Mouse (Mus musculus) intestine, postnatal 0 days (tissue): ENCODE measurements at regions not wholly inside any gene's neighbourhood (a gene's known extent, or its start where the extent isn't known, plus 50 kb on each side); places are given as distances from the start of the nearest gene placed in this dataset.
"Not testable (repeated sequence)": the region's sequence is repeated elsewhere in the genome, so short reads cannot be mapped to it uniquely, and the experiment has no call there.

Experiments
- ATAC-seq: fragments of 200-750 bp; cut with Nextera tagmentation; 2 replicates; pipeline ENCODE4 v1.8.0; 2017; ENCODE audit warnings: mild to moderate bottlenecking, moderate TSS enrichment, moderate library complexity
- H3K27ac ChIP-seq: fragments of 300-500 bp; sonication (generic); 2 replicates; pipeline ENCODE4 v1.5.1; 2014; ENCODE audit warnings: mild to moderate bottlenecking, low read depth, low read length, moderate library complexity
- H3K27me3 ChIP-seq: fragments of 300-500 bp; sonication (generic); replicated peaks from 2 replicates; pipeline ENCODE4 v1.6.1; 2014; ENCODE audit warnings: low read length, mixed read lengths; ENCODE audit not compliant: control insufficient read depth, insufficient read depth
- H3K36me3 ChIP-seq: fragments of 300-500 bp; sonication (generic); 2 replicates; pipeline ENCODE4 v1.6.1; 2014; ENCODE audit warnings: mild to moderate bottlenecking, moderate library complexity; ENCODE audit not compliant: control insufficient read depth, insufficient read depth
- H3K4me1 ChIP-seq: fragments of 300-500 bp; sonication (generic); replicated peaks from 2 replicates; pipeline ENCODE4 v1.6.1; 2014; ENCODE audit warnings: antibody characterized with exemption, low read length, mixed read lengths; ENCODE audit not compliant: control insufficient read depth, insufficient read depth
- H3K4me2 ChIP-seq: fragments of 300-500 bp; sonication (generic); replicated peaks from 2 replicates; pipeline ENCODE4 v1.6.1; 2014; ENCODE audit warnings: low read depth, mild to moderate bottlenecking, moderate library complexity
- H3K4me3 ChIP-seq: fragments of 300-500 bp; sonication (generic); 2 replicates; pipeline ENCODE4 v1.5.1; 2014; ENCODE audit warnings: low read depth, low read length
- H3K9ac ChIP-seq: fragments of 300-500 bp; sonication (generic); 2 replicates; pipeline ENCODE4 v1.6.1; 2014; ENCODE audit warnings: mild to moderate bottlenecking, low read depth, low read length
- H3K9me3 ChIP-seq: fragments of 300-500 bp; sonication (generic); 2 replicates; pipeline ENCODE4 v1.6.1; 2016; ENCODE audit warnings: mixed run types; ENCODE audit not compliant: control insufficient read depth
- CTCF ChIP-seq: sonication (generic); IDR thresholded peaks from 2 replicates; pipeline ENCODE4 v1.5.1; 2016; ENCODE audit warnings: low read depth, mild to moderate bottlenecking, control low read depth, antibody characterized with exemption, moderate library complexity
- WGBS: fragments of 180-500 bp; shearing (Covaris S2); extraction: QIAGEN DNeasy Blood & Tissue Kit; methylation state at CpG from one replicate; pipeline ENCODE4 v1.1.7; 2014; 5-methylcytosine and 5-hydroxymethylcytosine counted together

GRCm38 (mm10) chr6:37749016-37749415 lies 121.6 kb upstream of the Trim24 start:
- H3K4me3 ChIP-seq: no peak overlapping the region
- no peaks in the 10 kb centered on the region for H3K9me3 ChIP-seq
- no peak overlapping the region for H3K27ac ChIP-seq
- no peaks in the 10 kb centered on the region for H3K27me3 ChIP-seq
- H3K36me3 ChIP-seq: no peaks in the 10 kb centered on the region
- WGBS: 77% methylated on average over 5 of the region's 5 CpGs
- no peak for ATAC-seq
- no peak overlapping the region for H3K4me2 ChIP-seq
- no peaks in the 10 kb centered on the region for H3K4me1 ChIP-seq
- no peak for TF ChIP-seq CTCF
- H3K9ac ChIP-seq: no peak overlapping the region

DNA sequence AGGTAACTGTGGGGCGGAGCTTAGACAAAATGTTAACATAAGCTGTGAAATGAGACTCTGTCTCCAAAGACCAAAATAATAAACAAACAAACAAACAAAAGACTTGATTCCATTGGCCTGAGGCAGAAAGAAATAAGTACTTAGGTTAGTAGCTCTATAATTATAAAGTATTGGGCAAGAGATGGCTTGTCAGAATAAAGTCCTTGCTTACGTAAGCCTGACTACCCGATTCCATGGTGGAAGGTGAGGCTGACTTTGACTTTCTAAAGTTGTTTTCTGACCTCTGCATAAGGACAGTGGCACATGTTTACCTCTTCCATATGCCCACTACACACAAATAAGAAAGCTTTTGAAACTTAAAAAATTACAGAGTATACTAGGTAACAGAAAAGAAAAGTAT lies 120.3 kb upstream of the Trim24 start:
- no peaks in the 10 kb centered on the region for H3K36me3 ChIP-seq
- 68% methylated on average over 3 of the region's 3 CpGs for WGBS
- ATAC-seq: no peak

DNA sequence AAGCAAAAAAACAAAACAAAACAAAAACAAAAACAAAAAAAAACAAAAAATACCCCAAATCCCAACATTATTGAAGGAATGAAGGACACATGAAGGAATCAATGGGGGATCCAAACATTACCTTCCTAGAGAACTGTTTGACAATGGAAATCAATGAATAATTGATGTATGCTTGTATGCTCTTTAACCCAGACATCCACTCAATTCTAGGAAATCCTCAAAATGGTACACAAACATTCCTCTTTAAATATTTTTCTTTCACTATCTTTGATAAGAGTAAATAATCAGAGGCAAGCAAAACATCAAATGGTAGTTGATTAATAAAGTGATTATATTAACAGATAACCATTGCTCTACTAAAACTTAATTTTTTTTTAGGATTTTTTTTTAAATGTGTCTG lies 118.9 kb upstream of the Trim24 start:
- TF ChIP-seq CTCF: no peak
- no peaks in the 10 kb centered on the region for H3K9me3 ChIP-seq
- ATAC-seq: no peak

More for the DNA sequence above, 120.3 kb upstream of the Trim24 start:
- H3K27ac ChIP-seq: no peak overlapping the region
- no peak overlapping the region for H3K4me2 ChIP-seq
- H3K9me3 ChIP-seq: no peaks in the 10 kb centered on the region
- no peaks in the 10 kb centered on the region for H3K27me3 ChIP-seq
- TF ChIP-seq CTCF: no peak
- H3K4me3 ChIP-seq: no peak overlapping the region
- no peaks in the 10 kb centered on the region for H3K4me1 ChIP-seq
- no peak overlapping the region for H3K9ac ChIP-seq

GRCm38 (mm10) chr6:37761003-37761402 lies 109.6 kb upstream of the Trim24 start:
- H3K27me3 ChIP-seq, H3K4me2 ChIP-seq, H3K9me3 ChIP-seq, H3K36me3 ChIP-seq, H3K9ac ChIP-seq, H3K4me1 ChIP-seq, H3K27ac ChIP-seq, ATAC-seq, H3K4me3 ChIP-seq: not testable (repeated sequence)
- WGBS: over 99% methylated on average over 3 of the region's 5 CpGs

More for the DNA sequence above, 118.9 kb upstream of the Trim24 start:
- H3K4me3 ChIP-seq: no peak overlapping the region
- H3K9ac ChIP-seq: no peak overlapping the region
- no peak overlapping the region for H3K4me2 ChIP-seq
- H3K36me3 ChIP-seq: no peaks in the 10 kb centered on the region
- no peak overlapping the region for H3K27ac ChIP-seq
- no peaks in the 10 kb centered on the region for H3K4me1 ChIP-seq
- no peaks in the 10 kb centered on the region for H3K27me3 ChIP-seq

DNA sequence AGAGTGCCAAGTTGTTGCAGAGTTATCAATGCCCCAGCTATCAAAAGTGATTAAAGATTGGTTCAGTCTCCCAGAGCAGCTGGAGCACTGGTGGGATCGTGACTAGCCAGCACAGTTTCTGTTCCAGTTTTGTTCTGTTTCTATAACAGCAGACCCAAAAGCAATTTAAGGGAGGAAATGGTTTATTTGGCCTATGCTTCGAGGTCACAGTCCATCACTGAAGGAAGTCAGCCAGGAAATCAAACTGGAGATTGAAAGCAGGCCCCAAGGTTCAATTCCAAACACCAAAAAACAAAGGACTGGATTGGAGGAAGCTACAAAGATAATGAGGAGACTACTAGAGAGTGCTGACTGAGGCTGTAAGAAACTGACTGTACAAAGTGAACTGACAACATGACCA lies 107.6 kb upstream of the Trim24 start:
- 52% methylated on average over 2 of the region's 2 CpGs for WGBS
- H3K36me3 ChIP-seq: no peaks in the 10 kb centered on the region
- no peak overlapping the region for H3K4me3 ChIP-seq
- H3K4me2 ChIP-seq: no peak overlapping the region
- H3K9me3 ChIP-seq: no peaks in the 10 kb centered on the region
- TF ChIP-seq CTCF: no peak
- no peaks in the 10 kb centered on the region for H3K4me1 ChIP-seq
- no peak overlapping the region for H3K27ac ChIP-seq
- no peaks in the 10 kb centered on the region for H3K27me3 ChIP-seq
- 0 out of 2 replicates have a peak, but pooled peaks have one; percentile 28 for ATAC-seq
- no peak overlapping the region for H3K9ac ChIP-seq

GRCm38 (mm10) chr6:37767690-37768089 lies 102.9 kb upstream of the Trim24 start:
- no peaks in the 10 kb centered on the region for H3K4me1 ChIP-seq
- ATAC-seq: no peak
- H3K27ac ChIP-seq: no peak overlapping the region
- H3K27me3 ChIP-seq: no peaks in the 10 kb centered on the region
- H3K36me3 ChIP-seq: no peaks in the 10 kb centered on the region
- TF ChIP-seq CTCF: no peak
- H3K9me3 ChIP-seq: no peaks in the 10 kb centered on the region
- no peak overlapping the region for H3K9ac ChIP-seq
- H3K4me2 ChIP-seq: no peak overlapping the region
- H3K4me3 ChIP-seq: no peak overlapping the region

DNA sequence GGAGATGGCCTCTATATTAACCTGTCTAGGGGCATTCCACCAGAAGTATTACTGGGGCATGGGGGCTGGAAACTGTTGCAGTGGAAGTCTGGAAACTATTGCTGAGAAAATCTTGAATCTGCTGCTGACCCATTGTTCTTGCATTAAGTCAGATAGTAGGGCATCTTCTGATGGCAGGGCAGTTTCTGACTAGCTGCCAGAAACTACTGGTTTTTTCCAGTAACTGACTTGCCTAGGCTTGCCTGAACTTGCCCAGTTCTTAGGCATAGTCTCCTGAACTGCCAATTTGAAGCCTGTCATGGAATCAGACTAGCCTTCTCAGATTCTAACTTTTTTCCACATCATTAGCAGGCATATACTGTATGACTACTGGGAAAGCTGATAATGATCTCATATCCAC lies 97.3 kb upstream of the Trim24 start:
- no peaks in the 10 kb centered on the region for H3K9me3 ChIP-seq
- ATAC-seq: no peak
- H3K27ac ChIP-seq: no peak overlapping the region
- no peaks in the 10 kb centered on the region for H3K4me1 ChIP-seq
- no peak for TF ChIP-seq CTCF
- no peaks in the 10 kb centered on the region for H3K27me3 ChIP-seq
- H3K9ac ChIP-seq: no peak overlapping the region
- H3K36me3 ChIP-seq: no peaks in the 10 kb centered on the region
- no peak overlapping the region for H3K4me3 ChIP-seq
- no peak overlapping the region for H3K4me2 ChIP-seq
